Mouse (Mus musculus): ENCODE data around the gene Tns1. TPM values are rescaled to one million over a fixed set of nuclear protein-coding genes. Genes with fewer than 3 reads are reported as not detected.

Tns1 gene
- polyA plus RNA-seq, 1 experiment, result 117 TPM

GRCm38 (mm10) chr1:74035487-74035886 is 88.8 kb downstream of the Tns1 start:
- WGBS, result 89% methylated on average over 4 of the region's 4 CpGs
- H3K4me3 ChIP-seq (ENCODE audit: control insufficient read depth, insufficient read depth, low read length), result no peak overlapping the region
- H3K27ac ChIP-seq (ENCODE audit: control insufficient read depth, insufficient read depth, low read length), result no peak overlapping the region
- H3K27me3 ChIP-seq (ENCODE audit: control insufficient read depth, insufficient read depth, low read length), result no peaks in the 10 kb centered on the region
- H3K4me1 ChIP-seq (replicated peaks; ENCODE audit: control insufficient read depth, insufficient read depth, low read length), result peaks cover 7% of the 10 kb centered on the region
- no peak for DNase-seq
- no peaks in the 10 kb centered on the region for H3K36me3 ChIP-seq (ENCODE audit: control insufficient read depth, insufficient read depth, low read length)
- TF ChIP-seq POLR2A (IDR thresholded peaks at IDR 0.05; ENCODE audit: control insufficient read depth, extremely low read depth, insufficient read depth, low read length, poor library complexity) (no peak), CTCF (IDR thresholded peaks at IDR 0.05; ENCODE audit: borderline replicate concordance, control insufficient read depth, extremely low read depth, insufficient read depth, low read length, poor library complexity) (no peak)

- H3K4me1 ChIP-seq (replicated peaks; ENCODE audit: control insufficient read depth, insufficient read depth, low read length), result peaks cover 7% of the 10 kb centered on the region
- DNase-seq, result no peak
- TF ChIP-seq CTCF (IDR thresholded peaks at IDR 0.05; ENCODE audit: borderline replicate concordance, control insufficient read depth, extremely low read depth, insufficient read depth, low read length, poor library complexity), result no peak
- no peak for TF ChIP-seq POLR2A (IDR thresholded peaks at IDR 0.05; ENCODE audit: control insufficient read depth, extremely low read depth, insufficient read depth, low read length, poor library complexity)
- H3K4me3 ChIP-seq (ENCODE audit: control insufficient read depth, insufficient read depth, low read length), result no peak overlapping the region
- WGBS, result 82% methylated on average over 2 of the region's 2 CpGs
- H3K27me3 ChIP-seq (ENCODE audit: control insufficient read depth, insufficient read depth, low read length), result no peaks in the 10 kb centered on the region
- no peaks in the 10 kb centered on the region for H3K36me3 ChIP-seq (ENCODE audit: control insufficient read depth, insufficient read depth, low read length)
- H3K27ac ChIP-seq (ENCODE audit: control insufficient read depth, insufficient read depth, low read length), result no peak overlapping the region
These were observed 89.5 kb downstream of the Tns1 start for GRCm38 (mm10) chr1:74034736-74035135.

- no peaks in the 10 kb centered on the region for H3K36me3 ChIP-seq (ENCODE audit: control insufficient read depth, insufficient read depth, low read length)
- H3K27ac ChIP-seq (ENCODE audit: control insufficient read depth, insufficient read depth, low read length), result no peak overlapping the region
- no peaks in the 10 kb centered on the region for H3K27me3 ChIP-seq (ENCODE audit: control insufficient read depth, insufficient read depth, low read length)
- no peak for TF ChIP-seq POLR2A (IDR thresholded peaks at IDR 0.05; ENCODE audit: control insufficient read depth, extremely low read depth, insufficient read depth, low read length, poor library complexity)
- TF ChIP-seq CTCF (IDR thresholded peaks at IDR 0.05; ENCODE audit: borderline replicate concordance, control insufficient read depth, extremely low read depth, insufficient read depth, low read length, poor library complexity), result no peak
- H3K4me1 ChIP-seq (replicated peaks; ENCODE audit: control insufficient read depth, insufficient read depth, low read length), result peaks cover 7% of the 10 kb centered on the region
- no peak overlapping the region for H3K4me3 ChIP-seq (ENCODE audit: control insufficient read depth, insufficient read depth, low read length)
- no peak for DNase-seq
These were observed 90.0 kb downstream of the Tns1 start for GRCm38 (mm10) chr1:74034211-74034610.

GRCm38 (mm10) chr1:74033407-74033806 is 90.8 kb downstream of the Tns1 start:
- H3K27ac ChIP-seq (ENCODE audit: control insufficient read depth, insufficient read depth, low read length), result no peak overlapping the region
- no peaks in the 10 kb centered on the region for H3K36me3 ChIP-seq (ENCODE audit: control insufficient read depth, insufficient read depth, low read length)
- TF ChIP-seq CTCF (IDR thresholded peaks at IDR 0.05; ENCODE audit: borderline replicate concordance, control insufficient read depth, extremely low read depth, insufficient read depth, low read length, poor library complexity), result no peak
- DNase-seq, result no peak
- H3K4me1 ChIP-seq (replicated peaks; ENCODE audit: control insufficient read depth, insufficient read depth, low read length), result peaks cover 7% of the 10 kb centered on the region
- no peaks in the 10 kb centered on the region for H3K27me3 ChIP-seq (ENCODE audit: control insufficient read depth, insufficient read depth, low read length)
- 97% methylated on average over 4 of the region's 4 CpGs for WGBS
- no peak overlapping the region for H3K4me3 ChIP-seq (ENCODE audit: control insufficient read depth, insufficient read depth, low read length)

- TF ChIP-seq POLR2A (IDR thresholded peaks at IDR 0.05; ENCODE audit: control insufficient read depth, extremely low read depth, insufficient read depth, low read length, poor library complexity) (no peak), CTCF (IDR thresholded peaks at IDR 0.05; ENCODE audit: borderline replicate concordance, control insufficient read depth, extremely low read depth, insufficient read depth, low read length, poor library complexity) (no peak)
- Histone ChIP-seq H3K4me3 (ENCODE audit: control insufficient read depth, insufficient read depth, low read length) (no peak overlapping the region), H3K4me1 (replicated peaks; ENCODE audit: control insufficient read depth, insufficient read depth, low read length) (peaks cover 7% of the 10 kb centered on the region)
These were observed 91.3 kb downstream of the Tns1 start for GRCm38 (mm10) chr1:74032966-74033365.

GRCm38 (mm10) chr1:74031771-74032609 is 92.3 kb downstream of the Tns1 start:
- TF ChIP-seq CTCF (IDR thresholded peaks at IDR 0.05; ENCODE audit: borderline replicate concordance, control insufficient read depth, extremely low read depth, insufficient read depth, low read length, poor library complexity) (no peak), POLR2A (IDR thresholded peaks at IDR 0.05; ENCODE audit: control insufficient read depth, extremely low read depth, insufficient read depth, low read length, poor library complexity) (no peak)
- Histone ChIP-seq H3K27me3 (ENCODE audit: control insufficient read depth, insufficient read depth, low read length) (no peaks in the 10 kb centered on the region), H3K4me1 (replicated peaks; ENCODE audit: control insufficient read depth, insufficient read depth, low read length) (peaks cover 4% of the 10 kb centered on the region; the same call in 1 of the 2 replicates), H3K4me3 (ENCODE audit: control insufficient read depth, insufficient read depth, low read length) (no peak overlapping the region), H3K27ac (ENCODE audit: control insufficient read depth, insufficient read depth, low read length) (no peak overlapping the region), H3K36me3 (ENCODE audit: control insufficient read depth, insufficient read depth, low read length) (no peaks in the 10 kb centered on the region)
- no peak for DNase-seq
- 89% methylated on average over 9 of the region's 9 CpGs for WGBS

More at GRCm38 (mm10) chr1:74032966-74033365, 91.3 kb downstream of the Tns1 start:
- Histone ChIP-seq H3K36me3 (ENCODE audit: control insufficient read depth, insufficient read depth, low read length) (no peaks in the 10 kb centered on the region), H3K27ac (ENCODE audit: control insufficient read depth, insufficient read depth, low read length) (no peak overlapping the region), H3K27me3 (ENCODE audit: control insufficient read depth, insufficient read depth, low read length) (no peaks in the 10 kb centered on the region)
- no peak for DNase-seq
- 98% methylated on average over 5 of the region's 5 CpGs for WGBS
